Mouse (Mus musculus) olfactory bulb, adult 2 months (tissue): Measurements from ENCODE around the gene Prdm13.

Experiments
- CTCF ChIP-seq: fragments of 200-500 bp; IDR thresholded peaks from 2 replicates; pipeline ENCODE4 v1.5.1; 2012; ENCODE audit warnings: low read depth, mild to moderate bottlenecking, low read length, moderate library complexity; ENCODE audit not compliant: insufficient read depth
- POLR2A ChIP-seq: fragments of 200-500 bp; IDR thresholded peaks from 2 replicates; pipeline ENCODE4 v1.6.1; 2012; ENCODE audit warnings: mild to moderate bottlenecking, low read depth, low read length, moderate library complexity; ENCODE audit not compliant: insufficient read depth

DNA sequence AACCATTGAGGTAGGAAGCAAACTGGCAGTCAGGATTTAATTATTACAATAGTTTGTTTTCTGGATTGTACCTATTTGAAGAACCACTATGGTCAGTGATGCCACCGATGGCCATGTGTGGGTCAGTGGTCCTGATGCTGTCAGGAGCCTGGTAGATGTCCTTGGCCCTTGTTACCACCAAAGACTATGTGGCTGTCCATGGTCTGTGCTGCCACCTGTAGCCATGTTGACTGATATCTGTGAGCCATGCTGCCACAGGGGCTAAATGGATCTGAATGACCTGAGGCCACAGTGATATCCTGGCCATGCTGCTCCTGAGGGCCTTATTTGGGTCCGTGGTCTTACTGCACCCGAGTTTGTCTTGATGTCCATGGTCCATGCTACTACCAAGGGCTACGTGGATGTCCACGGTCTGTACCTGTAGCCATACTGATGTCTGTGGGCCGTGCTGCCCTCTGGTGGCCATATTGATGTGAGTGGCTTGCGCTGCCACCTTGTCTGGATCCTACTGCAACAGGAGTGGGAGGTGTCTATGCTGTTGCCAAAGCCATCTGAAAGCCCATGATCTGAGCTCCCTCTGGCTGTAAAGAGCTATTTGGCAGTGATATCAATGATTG lies 10.0 kb upstream of the Prdm13 start:
- TF ChIP-seq CTCF (peak; percentile 45; the same call in 1 of the 2 replicates), POLR2A (no peak)
